Comparison of ENCODE assay signal across 10 mouse cellular contexts in the genomic region with DNA sequence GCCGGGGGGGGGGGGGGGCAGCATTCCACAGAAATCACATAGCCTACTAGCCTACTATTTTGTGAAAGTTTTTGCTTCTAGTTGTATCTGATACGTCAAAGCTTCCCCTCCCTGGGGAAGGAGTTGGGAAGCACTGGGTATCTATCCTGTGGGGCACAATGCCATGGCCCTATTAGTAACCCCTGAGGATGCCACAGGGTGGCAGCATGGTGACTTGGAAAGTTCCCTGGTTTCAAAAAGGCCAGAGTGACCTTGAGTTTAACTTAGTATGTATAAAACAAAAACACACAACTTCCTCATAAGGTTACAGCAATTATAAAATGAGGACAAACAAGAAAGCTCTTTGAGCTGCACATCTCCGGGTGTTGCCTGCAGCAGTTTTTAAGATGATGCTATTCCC. TPM values are rescaled to one million over a fixed set of nuclear protein-coding genes. Genes with fewer than 3 reads are reported as not detected.
DNase-seq lines count a peak whose midpoint lies in the region; TF ChIP-seq lines count a peak whose summit lies in the region.
"Had no signal": no experiment of that assay in that cellular context is flagged by ENCODE, and none has a peak within 500 bp of the region (broad histone marks: within the 10 kb centered on the region; RNA-seq: fewer than 3 reads in every experiment).

No protein-coding gene starts in this region.

- no peak overlapping the region for H3K4me3 ChIP-seq in layer of hippocampus, adult 2 months
- H3K4me3 ChIP-seq: limb, embryonic 13.5 days had no signal

- no peak overlapping the region for H3K27ac ChIP-seq in layer of hippocampus, adult 2 months
- H3K27ac ChIP-seq: limb, embryonic 13.5 days had no signal

- peak; percentile 70 for TF ChIP-seq CTCF in layer of hippocampus, adult 2 months (conservative IDR thresholded peaks at IDR 0.05)

- peak; percentile 22 to 73 for DNase-seq in adrenal gland, adult (ENCODE audit: inconsistent age in 2 of 2, low spot score in 1 of 2)
- no peak for DNase-seq in adrenal gland, postnatal 4 days (ENCODE audit: low spot score in 2 of 2)
- no peak for DNase-seq in layer of hippocampus, adult 2 months (ENCODE audit: low spot score in 2 of 2)
- DNase-seq in layer of hippocampus, adult 18-20 months (ENCODE audit: low spot score in 2 of 2), result no peak
- DNase-seq in R1 (ENCODE audit: low read depth, low spot score), result peak; percentile 46
- DNase-seq in kidney, postnatal 10 days, result peak; percentile 64
- DNase-seq in ovary, adult 18-20 months (ENCODE audit: low spot score), result no peak
- DNase-seq in thymus, postnatal 4 days, result no peak

RNA-seq across cellular contexts. Expression of gene Lao1, which starts 42.8 kb away (rescaled TPM):
- not detected for total RNA-seq in adrenal gland, postnatal 4 days (2021)
- under 1 TPM; 0.51 to 0.79 TPM for total RNA-seq in layer of hippocampus, adult 2 months (2021)
- under 1 TPM; 0.30 to 0.57 TPM for total RNA-seq in layer of hippocampus, adult 18-20 months (2021)
- total RNA-seq: neutrophil, adult 5-6 weeks had no signal

Comparison
In these comparisons a context has a peak if more than half of its experiments do, and no peak if none do; other contexts are left out.
1. DNase-seq: peak in adrenal gland, adult (2 of 2), R1 (single experiment) and kidney, postnatal 10 days (single experiment); none in adrenal gland, postnatal 4 days (0 of 2), layer of hippocampus, adult 2 months (0 of 2), layer of hippocampus, adult 18-20 months (0 of 2), ovary, adult 18-20 months (single experiment) and thymus, postnatal 4 days (single experiment).